8 mouse cellular contexts compared by ENCODE assay signal in genomic region chr19:15996901-15997564, GRCm38 (mm10). TPM values are rescaled to one million over a fixed set of nuclear protein-coding genes. Genes with fewer than 3 reads are reported as not detected.
A peak's percentile ranks its signal among the peaks of the same experiment; 100 is the strongest.
DNase-seq lines count a peak whose midpoint lies in the region; ATAC-seq and TF ChIP-seq lines count a peak whose summit lies in the region.
"Had no signal": no experiment of that assay in that cellular context is flagged by ENCODE, and none has a peak within 500 bp of the region (broad histone marks: within the 10 kb centered on the region; RNA-seq: fewer than 3 reads in every experiment).

No protein-coding gene starts in this region.

- H3K27ac ChIP-seq in midbrain, embryonic 11.5 days (ENCODE audit: low read depth, low read length) = peak overlapping the region; percentile 8; the same call in 1 of the 2 replicates
- no peak overlapping the region for H3K27ac ChIP-seq in stomach, postnatal 0 days (replicated peaks)

- no peak for TF ChIP-seq EP300 in stomach, postnatal 0 days (optimal IDR thresholded peaks at IDR 0.05)

- no peaks in the 10 kb centered on the region for H3K4me1 ChIP-seq in midbrain, embryonic 11.5 days (ENCODE audit: control insufficient read depth, insufficient read depth, low read length)
- H3K4me1 ChIP-seq in stomach, postnatal 0 days (replicated peaks; ENCODE audit: control insufficient read depth, insufficient read depth) = no peaks in the 10 kb centered on the region
- H3K4me1 ChIP-seq: megakaryocyte, embryonic 14.5 days had no signal

- H3K9me3 ChIP-seq in midbrain, embryonic 11.5 days (ENCODE audit: control insufficient read depth, low read length) = no peaks in the 10 kb centered on the region
- H3K9me3 ChIP-seq in stomach, postnatal 0 days (ENCODE audit: control insufficient read depth, low read length) = no peaks in the 10 kb centered on the region
- H3K9me3 ChIP-seq: megakaryocyte, embryonic 14.5 days had no signal

- H3K9ac ChIP-seq in midbrain, embryonic 11.5 days (ENCODE audit: low read length) = no peak overlapping the region
- H3K9ac ChIP-seq in stomach, postnatal 0 days (ENCODE audit: low read length) = no peak overlapping the region

- DNase-seq in urinary bladder, postnatal 14 days (ENCODE audit: low spot score) = peak; percentile 37
- DNase-seq in urinary bladder, adult 2 months (ENCODE audit: low spot score) = no peak
- DNase-seq in cerebellum, postnatal 4 days (ENCODE audit: low spot score in 2 of 2) = peak; percentile 29 to 71
- peak; percentile 76 to 84 for DNase-seq in layer of hippocampus, adult 8-10 months (ENCODE audit: low spot score in 2 of 2)
- DNase-seq in midbrain, embryonic 11.5 days (ENCODE audit: low spot score, missing footprints) = no peak
- peak; percentile 67 for DNase-seq in stomach, postnatal 0 days (ENCODE audit: low spot score)

- 64% methylated on average over 12 of the region's 12 CpGs for WGBS in midbrain, embryonic 11.5 days
- 25% methylated on average over 12 of the region's 12 CpGs for WGBS in stomach, postnatal 0 days

- no peaks in the 10 kb centered on the region for H3K36me3 ChIP-seq in midbrain, embryonic 11.5 days (ENCODE audit: control insufficient read depth, insufficient read depth, low read length)
- H3K36me3 ChIP-seq in stomach, postnatal 0 days (ENCODE audit: control insufficient read depth, insufficient read depth, low read length) = no peaks in the 10 kb centered on the region

- peak; percentile 78 for ATAC-seq in midbrain, embryonic 11.5 days (ENCODE audit: low FRiP score)
- peak; percentile 79 for ATAC-seq in stomach, postnatal 0 days (ENCODE audit: low FRiP score, low TSS enrichment)
- no peak for ATAC-seq in megakaryocyte-erythroid progenitor cell, adult 5-6 weeks (replicated peaks; ENCODE audit: low FRiP score, low TSS enrichment, poor library complexity, severe bottlenecking)

- TF ChIP-seq CTCF in stomach, postnatal 0 days (IDR thresholded peaks at IDR 0.05; ENCODE audit: low read depth) = 0 out of 2 replicates have a peak, but pooled peaks have one; percentile 8

- H3K27me3 ChIP-seq in midbrain, embryonic 11.5 days (ENCODE audit: control insufficient read depth, insufficient read depth, low read length) = no peaks in the 10 kb centered on the region
- H3K27me3 ChIP-seq in stomach, postnatal 0 days (ENCODE audit: control insufficient read depth, insufficient read depth, low read length) = no peaks in the 10 kb centered on the region

- peak overlapping the region; percentile 4; the same call in 1 of the 2 replicates for H3K4me2 ChIP-seq in midbrain, embryonic 11.5 days
- H3K4me2 ChIP-seq in stomach, postnatal 0 days (replicated peaks; ENCODE audit: low read depth) = peak overlapping the region; percentile 46

- H3K4me3 ChIP-seq in midbrain, embryonic 11.5 days (ENCODE audit: low read depth, low read length) = no peak overlapping the region
- H3K4me3 ChIP-seq in stomach, postnatal 0 days (ENCODE audit: low read depth, low read length) = peak overlapping the region; percentile 18; the same call in 1 of the 2 replicates
- H3K4me3 ChIP-seq: megakaryocyte, embryonic 14.5 days had no signal

RNA-seq across cellular contexts. Expression of gene Cep78, which starts 12.2 kb away (rescaled TPM):
- polyA plus RNA-seq in urinary bladder, adult 2 months (2012; rRNA removed) = 7.1 and 8.4 TPM in 2 replicates
- total RNA-seq in layer of hippocampus, adult 8-10 months (2022) = 10 to 100 TPM in 3 of 4 experiments, 1 to 10 TPM in 1; 9.9 to 11.8 (median 11.5) TPM
- 49.6 and 50.9 TPM in 2 replicates for polyA plus RNA-seq in midbrain, embryonic 11.5 days (2014; fragmentation: Nextera tagmentation; extraction: Ambion mirVana)
- polyA plus RNA-seq in stomach, postnatal 0 days (2015; fragmentation: Nextera tagmentation; extraction: Ambion mirVana) = 9.0 TPM in 2 replicates
- total RNA-seq in megakaryocyte-erythroid progenitor cell, adult 5-6 weeks (2014; fragmentation: Nextera tagmentation) = 23.0 and 29.4 TPM in 2 replicates
- 25.7 and 25.8 TPM in 2 replicates for total RNA-seq in megakaryocyte-erythroid progenitor cell, adult 5-6 weeks (2017)

RNA-seq across cellular contexts. Expression of gene Psat1, which starts 49.9 kb away (rescaled TPM):
- polyA plus RNA-seq in urinary bladder, adult 2 months (2012; rRNA removed) = 11.1 and 12.0 TPM in 2 replicates
- total RNA-seq in layer of hippocampus, adult 8-10 months (2022) = 100 to 1,000 TPM; 116 to 123 (median 118) TPM
- 103 and 105 TPM in 2 replicates for polyA plus RNA-seq in midbrain, embryonic 11.5 days (2014; fragmentation: Nextera tagmentation; extraction: Ambion mirVana)
- 63.2 and 67.9 TPM in 2 replicates for polyA plus RNA-seq in stomach, postnatal 0 days (2015; fragmentation: Nextera tagmentation; extraction: Ambion mirVana)
- 52.7 and 53.5 TPM in 2 replicates for total RNA-seq in megakaryocyte-erythroid progenitor cell, adult 5-6 weeks (2014; fragmentation: Nextera tagmentation)
- 61.7 and 63.8 TPM in 2 replicates for total RNA-seq in megakaryocyte-erythroid progenitor cell, adult 5-6 weeks (2017)

Comparison
In these comparisons a context has a peak if more than half of its experiments do, and no peak if none do; other contexts are left out.
1. DNase-seq: peak in urinary bladder, postnatal 14 days (single experiment), cerebellum, postnatal 4 days (2 of 2), layer of hippocampus, adult 8-10 months (2 of 2) and stomach, postnatal 0 days (single experiment); none in urinary bladder, adult 2 months (single experiment) and midbrain, embryonic 11.5 days (single experiment).